Mouse (Mus musculus) hematopoietic stem cell, adult 5-6 weeks (primary cell): Measurements from ENCODE around the gene Sgpp2. TPM values are rescaled to one million over a fixed set of nuclear protein-coding genes. Genes with fewer than 3 reads are reported as not detected.
A peak's percentile ranks its signal among the peaks of the same experiment; 100 is the strongest.

Source experiments
- ATAC-seq, 2 experiments: fragments of 125-278 bp in 1 of 2; replicated peaks in 1 of 2; 2 replicates each; pipeline ENCODE4 v1.8.0; 2016 to 2017; ENCODE audit warnings: inconsistent platforms in 2 of 2, mild to moderate bottlenecking in 2 of 2, moderate number of reproducible peaks in 2 of 2, low read depth in 1 of 2, moderate TSS enrichment in 1 of 2; ENCODE audit not compliant: low FRiP score in 2 of 2, poor library complexity in 2 of 2, severe bottlenecking in 2 of 2, insufficient read depth in 1 of 2, low TSS enrichment in 1 of 2
- total RNA-seq: library from RNA; stranded (forward); fragments of 172-1452, 232-1000 nt; gene quantifications from 2 replicates; pipeline ENCODE4 v1.2.3, GENCODE M21; 2017

The Sgpp2 gene
- total RNA-seq, 1 experiment from 2014 or later: 0.15 TPM

- no peak for ATAC-seq
Observed at GRCm38 (mm10) chr1:78373836-78374235, 63.7 kb downstream of the Sgpp2 start.

GRCm38 (mm10) chr1:78375058-78375457 is 64.9 kb downstream of the Sgpp2 start:
- ATAC-seq: no peak

- no peak for ATAC-seq
Observed at GRCm38 (mm10) chr1:78380950-78381349, 70.8 kb downstream of the Sgpp2 start.

GRCm38 (mm10) chr1:78387854-78388253 is 77.7 kb downstream of the Sgpp2 start:
- no peak for ATAC-seq

GRCm38 (mm10) chr1:78388848-78389247 is 78.7 kb downstream of the Sgpp2 start:
- no peak for ATAC-seq

GRCm38 (mm10) chr1:78395191-78395735 is 85.1 kb downstream of the Sgpp2 start:
- ATAC-seq: no peak

GRCm38 (mm10) chr1:78395737-78396136 is 85.6 kb downstream of the Sgpp2 start:
- ATAC-seq: no peak

GRCm38 (mm10) chr1:78396320-78396913 is 86.3 kb downstream of the Sgpp2 start:
- ATAC-seq: peak in 1 of 2 experiments; percentile 42; a peak in 1 of 4 replicates

- no peak for ATAC-seq
Observed at GRCm38 (mm10) chr1:78399755-78400154, 89.6 kb downstream of the Sgpp2 start.

GRCm38 (mm10) chr1:78401413-78401812 is 91.3 kb downstream of the Sgpp2 start:
- no peak for ATAC-seq

- ATAC-seq: no peak
Observed at GRCm38 (mm10) chr1:78409396-78409795, 99.3 kb downstream of the Sgpp2 start.

- ATAC-seq: peak; percentile 32 to 42; a peak in 1 of 4 replicates
Observed at GRCm38 (mm10) chr1:78412668-78413067, 102.5 kb downstream of the Sgpp2 start.

GRCm38 (mm10) chr1:78414421-78414820 is 104.3 kb downstream of the Sgpp2 start:
- ATAC-seq: no peak

- ATAC-seq: no peak
Observed at GRCm38 (mm10) chr1:78417154-78417911, 107.2 kb downstream of the Sgpp2 start.

GRCm38 (mm10) chr1:78419593-78419992 is 109.4 kb downstream of the Sgpp2 start:
- ATAC-seq: peak; percentile 18 to 48; a peak in 1 of 4 replicates

GRCm38 (mm10) chr1:78420271-78420670 is 110.1 kb downstream of the Sgpp2 start:
- no peak for ATAC-seq

- no peak for ATAC-seq
Observed at GRCm38 (mm10) chr1:78421749-78422148, 111.6 kb downstream of the Sgpp2 start.

GRCm38 (mm10) chr1:78422576-78422975 is 112.4 kb downstream of the Sgpp2 start:
- ATAC-seq: no peak
